In genomic region chr4:24019178-24020104, GRCm38 (mm10) we compare ENCODE assay signal across 7 mouse cellular contexts.
DNase-seq lines count a peak whose midpoint lies in the region; ATAC-seq lines count a peak whose summit lies in the region.

No protein-coding gene starts in this region.

- intact Hi-C loops in left cerebral cortex, postnatal 10 days (cut with DNase I) = no loop called here

- ATAC-seq in frontal cortex, adult (ENCODE audit: low TSS enrichment) = peak; percentile 83

- DNase-seq in lung, postnatal 14 days = peak; percentile 4
- no peak for DNase-seq in lung, adult 18-20 months
- DNase-seq in cerebellum, adult 8-10 months = peak; percentile 1
- peak; percentile 30 to 41 for DNase-seq in left cerebral cortex, postnatal 10 days (ENCODE audit: extremely low spot score in 1 of 2, low spot score in 2 of 2)
- DNase-seq in right cerebral cortex, postnatal 25 days = peak; percentile 5
- no peak for DNase-seq in spleen, postnatal 14 days (ENCODE audit: low spot score in 2 of 2)

Comparison
In these comparisons a context has a peak if more than half of its experiments do, and no peak if none do; other contexts are left out.
1. DNase-seq: peak in lung, postnatal 14 days (single experiment), cerebellum, adult 8-10 months (single experiment), left cerebral cortex, postnatal 10 days (2 of 2) and right cerebral cortex, postnatal 25 days (single experiment); none in lung, adult 18-20 months (0 of 2) and spleen, postnatal 14 days (0 of 2).